Mouse (Mus musculus) megakaryocyte, embryonic 14.5 days (primary cell): Measurements from ENCODE around the gene Gm28778.
"Not testable (repeated sequence)": the region's sequence is repeated elsewhere in the genome, so short reads cannot be mapped to it uniquely, and the experiment has no call there.

Experiments used
- FLI1 ChIP-seq: IDR thresholded peaks from 2 replicates; pipeline ENCODE4 v1.6.1; 2012; ENCODE audit warnings: low read length, inconsistent platforms, mixed read lengths
- GATA1 ChIP-seq: IDR thresholded peaks from 3 replicates; pipeline ENCODE4 v1.6.1; 2012; ENCODE audit warnings: mixed read lengths, low read length, inconsistent platforms, borderline replicate concordance

DNA sequence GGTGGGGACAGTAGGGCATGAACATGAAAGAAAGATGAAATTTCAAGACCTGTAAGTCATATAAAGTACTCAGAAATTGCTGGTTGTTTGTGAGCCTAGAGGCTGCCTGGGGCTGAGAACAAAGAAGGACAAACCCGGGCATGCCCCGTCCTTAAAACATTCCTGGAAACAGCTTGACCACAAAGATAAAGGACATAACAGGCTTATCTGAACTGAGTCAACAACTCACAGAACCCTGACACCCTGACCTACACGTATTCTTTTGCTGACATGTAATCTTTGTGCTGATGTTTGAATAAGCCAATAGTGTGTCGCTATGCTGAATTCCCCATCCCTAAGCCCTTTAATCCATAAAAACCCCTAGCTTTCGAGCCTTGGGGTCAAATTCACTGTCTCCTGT is 36.6 kb downstream of the Gm28778 start:
- TF ChIP-seq FLI1, GATA1: not testable (repeated sequence)
